Mouse (Mus musculus): Measurements from ENCODE around the gene Tns1.
"Not testable (repeated sequence)": the region's sequence is repeated elsewhere in the genome, so short reads cannot be mapped to it uniquely, and the experiment has no call there.

The Tns1 gene

GRCm38 (mm10) chr1:73907166-73907565 is 217.1 kb downstream of the Tns1 start:
- DNase-seq = no peak

GRCm38 (mm10) chr1:73906376-73906775 is 217.9 kb downstream of the Tns1 start:
- DNase-seq = peak; percentile 45

GRCm38 (mm10) chr1:73905811-73906190 is 218.4 kb downstream of the Tns1 start:
- DNase-seq = peak; percentile 34

GRCm38 (mm10) chr1:73905111-73905810 is 219.0 kb downstream of the Tns1 start:
- DNase-seq = peak; percentile 23

GRCm38 (mm10) chr1:73904641-73905040 is 219.6 kb downstream of the Tns1 start:
- no peak for DNase-seq

- DNase-seq = no peak
Observed at GRCm38 (mm10) chr1:73903035-73903434, 221.2 kb downstream of the Tns1 start.

- DNase-seq = peak; percentile 83
Observed at GRCm38 (mm10) chr1:73902171-73902991, 221.9 kb downstream of the Tns1 start.

GRCm38 (mm10) chr1:73901496-73901899 is 222.8 kb downstream of the Tns1 start:
- DNase-seq = peak; percentile 80

GRCm38 (mm10) chr1:73895451-73895850 is 228.8 kb downstream of the Tns1 start:
- DNase-seq = not testable (repeated sequence)

- DNase-seq = no peak
Observed at GRCm38 (mm10) chr1:73880731-73881130, 243.5 kb downstream of the Tns1 start.

GRCm38 (mm10) chr1:73875676-73876218 is 248.5 kb downstream of the Tns1 start:
- peak; percentile 59 for DNase-seq

GRCm38 (mm10) chr1:73864314-73864713 is 259.9 kb downstream of the Tns1 start:
- no peak for DNase-seq

- no peak for DNase-seq
Observed at GRCm38 (mm10) chr1:73863074-73863431, 261.2 kb downstream of the Tns1 start.

- DNase-seq = peak; percentile 85
Observed at GRCm38 (mm10) chr1:73862323-73863073, 261.8 kb downstream of the Tns1 start.

- DNase-seq = no peak
Observed at GRCm38 (mm10) chr1:73860421-73860820, 263.8 kb downstream of the Tns1 start.
